Mouse (Mus musculus) MEL (cell line): ENCODE data around the gene Prkce. TPM values are rescaled to one million over a fixed set of nuclear protein-coding genes. Genes with fewer than 3 reads are reported as not detected.
A peak's percentile ranks its signal among the peaks of the same experiment; 100 is the strongest.

Experiments
- DNase-seq: peaks from one replicate; pipeline ENCODE4 v3.0.0; 2011; ENCODE audit warnings: low read depth, low spot score
- H3K27ac ChIP-seq: 2 replicates; pipeline ENCODE4 v1.5.1; 2012; ENCODE audit warnings: low read depth, mild to moderate bottlenecking, control low read depth, low read length, moderate library complexity; ENCODE audit not compliant: control insufficient read depth
- H3K27me3 ChIP-seq, 2 experiments: fragments of 150-350 bp in 1 of 2; sonication (generic) in 1 of 2; 2 replicates each; pipeline ENCODE4 v1.6.1; 2012; ENCODE audit warnings: low read length in 2 of 2, mild to moderate bottlenecking in 2 of 2, improper control_type of control experiment in 1 of 2, moderate library complexity in 1 of 2; ENCODE audit not compliant: insufficient read depth in 2 of 2, control insufficient read depth in 1 of 2
- H3K36me3 ChIP-seq, 2 experiments: 2 replicates each; pipeline ENCODE4 v1.6.1; 2012 to 2014; ENCODE audit warnings: low read length in 2 of 2, improper control_type of control experiment in 1 of 2, inconsistent platforms in 1 of 2, mild to moderate bottlenecking in 1 of 2; ENCODE audit not compliant: insufficient read depth in 2 of 2, control insufficient read depth in 1 of 2
- H3K4me1 ChIP-seq, 2 experiments: fragments of 150-350 bp in 1 of 2; sonication (generic) in 1 of 2; 2 replicates each; pipeline ENCODE4 v1.6.1; 2012; ENCODE audit warnings: low read length in 2 of 2, improper control_type of control experiment in 1 of 2, mild to moderate bottlenecking in 1 of 2; ENCODE audit not compliant: insufficient read depth in 2 of 2, control insufficient read depth in 1 of 2
- H3K4me3 ChIP-seq, 2 experiments: fragments of 150-350 bp in 1 of 2; sonication (generic) in 1 of 2; 2 replicates each; pipeline ENCODE4 v1.5.1; 2012; ENCODE audit warnings: low read depth in 2 of 2, low read length in 2 of 2, mild to moderate bottlenecking in 2 of 2, moderate library complexity in 2 of 2, control low read depth in 1 of 2, improper control_type of control experiment in 1 of 2; ENCODE audit not compliant: control insufficient read depth in 1 of 2, insufficient read depth in 1 of 2
- H3K79me2 ChIP-seq: 2 replicates; pipeline ENCODE4 v1.6.1; 2012; ENCODE audit warnings: mild to moderate bottlenecking, low read length, moderate library complexity; ENCODE audit not compliant: control insufficient read depth, poor library complexity, insufficient read depth
- H3K9ac ChIP-seq: 2 replicates; pipeline ENCODE4 v1.6.1; 2012; ENCODE audit warnings: low read depth, mild to moderate bottlenecking, control low read depth, low read length, moderate library complexity; ENCODE audit not compliant: control insufficient read depth, poor library complexity, severe bottlenecking
- H3K9me3 ChIP-seq: fragments of 150-350 bp; sonication (generic); replicated peaks from 2 replicates; pipeline ENCODE4 v1.6.1; 2012; ENCODE audit warnings: mild to moderate bottlenecking, low read length, improper control_type of control experiment, moderate library complexity; ENCODE audit not compliant: insufficient read depth
- BHLHE40 ChIP-seq: IDR thresholded peaks from 2 replicates; pipeline ENCODE4 v1.6.1; 2012; ENCODE audit warnings: low read depth, mild to moderate bottlenecking, inconsistent platforms, low read length, improper control_type of control experiment, borderline replicate concordance
- CHD1 ChIP-seq: IDR thresholded peaks from 2 replicates; pipeline ENCODE4 v1.6.1; 2012; ENCODE audit warnings: low read depth, mild to moderate bottlenecking, inconsistent platforms, low read length, improper control_type of control experiment
- CTCF ChIP-seq, 3 experiments: IDR thresholded peaks in 2 of 3; conservative IDR thresholded peaks in 1 of 3; 2 replicates each; pipeline ENCODE4 v1.5.1; 2011 to 2012; ENCODE audit warnings: low read length in 3 of 3, low read depth in 2 of 3, mild to moderate bottlenecking in 2 of 3, improper control_type of control experiment in 1 of 3, inconsistent platforms in 1 of 3, mixed read lengths in 1 of 3, moderate library complexity in 1 of 3; ENCODE audit not compliant: control insufficient read depth in 1 of 3, insufficient read depth in 1 of 3, poor library complexity in 1 of 3, severe bottlenecking in 1 of 3
- ELF1 ChIP-seq: IDR thresholded peaks from 2 replicates; pipeline ENCODE4 v1.6.1; 2014; ENCODE audit warnings: low read depth, mild to moderate bottlenecking, inconsistent platforms, low read length, improper control_type of control experiment, moderate library complexity
- EP300 ChIP-seq, 2 experiments: IDR thresholded peaks; 2 replicates each; pipeline ENCODE4 v1.6.1; 2011; ENCODE audit warnings: improper control_type of control experiment in 2 of 2, low read length in 2 of 2, low read depth in 1 of 2, mild to moderate bottlenecking in 1 of 2
- ETS1 ChIP-seq: IDR thresholded peaks from 2 replicates; pipeline ENCODE4 v1.6.1; 2012; ENCODE audit warnings: low read depth, mild to moderate bottlenecking, inconsistent platforms, low read length, improper control_type of control experiment, moderate library complexity
- GABPA ChIP-seq: IDR thresholded peaks from 2 replicates; pipeline ENCODE4 v1.6.1; 2012; ENCODE audit warnings: low read depth, mild to moderate bottlenecking, inconsistent platforms, low read length, improper control_type of control experiment, moderate library complexity
- GATA1 ChIP-seq: IDR thresholded peaks from 2 replicates; pipeline ENCODE4 v1.6.1; 2011; ENCODE audit warnings: low read depth, low read length, improper control_type of control experiment
- HCFC1 ChIP-seq: IDR thresholded peaks from 2 replicates; pipeline ENCODE4 v1.6.1; 2012; ENCODE audit warnings: low read depth, mild to moderate bottlenecking, inconsistent platforms, low read length, improper control_type of control experiment, moderate library complexity
- JUND ChIP-seq: IDR thresholded peaks from 2 replicates; pipeline ENCODE4 v1.6.1; 2011; ENCODE audit warnings: low read depth, mild to moderate bottlenecking, improper control_type of control experiment, low read length
- MAFK ChIP-seq: IDR thresholded peaks from 2 replicates; pipeline ENCODE4 v1.6.1; 2011; ENCODE audit warnings: low read depth, mild to moderate bottlenecking, low read length, improper control_type of control experiment, borderline replicate concordance
- MAZ ChIP-seq: IDR thresholded peaks from 2 replicates; pipeline ENCODE4 v1.6.1; 2012; ENCODE audit warnings: low read depth, mild to moderate bottlenecking, inconsistent platforms, low read length, improper control_type of control experiment
- MXI1 ChIP-seq: IDR thresholded peaks from 2 replicates; pipeline ENCODE4 v1.6.1; 2011; ENCODE audit warnings: mild to moderate bottlenecking, low read depth, low read length, improper control_type of control experiment
- NELFE ChIP-seq: IDR thresholded peaks from 2 replicates; pipeline ENCODE4 v1.6.1; 2011; ENCODE audit warnings: low read depth, low read length, improper control_type of control experiment
- NRF1 ChIP-seq: IDR thresholded peaks from 2 replicates; pipeline ENCODE4 v1.6.1; 2014; ENCODE audit warnings: low read depth, mild to moderate bottlenecking, inconsistent platforms, low read length, improper control_type of control experiment, moderate library complexity; ENCODE audit not compliant: poor library complexity, insufficient read depth, severe bottlenecking
- POLR2A ChIP-seq, 2 experiments: IDR thresholded peaks; 2 replicates each; pipeline ENCODE4 v1.6.1; 2011 to 2012; ENCODE audit warnings: low read length in 2 of 2, mild to moderate bottlenecking in 2 of 2, control low read depth in 1 of 2, improper control_type of control experiment in 1 of 2, low read depth in 1 of 2, moderate library complexity in 1 of 2; ENCODE audit not compliant: control insufficient read depth in 1 of 2, insufficient read depth in 1 of 2, poor library complexity in 1 of 2
- RAD21 ChIP-seq: IDR thresholded peaks from 2 replicates; pipeline ENCODE4 v1.6.1; 2011; ENCODE audit warnings: mild to moderate bottlenecking, low read depth, low read length, improper control_type of control experiment
- RCOR1 ChIP-seq: IDR thresholded peaks from 2 replicates; pipeline ENCODE4 v1.6.1; 2012; ENCODE audit warnings: low read depth, mild to moderate bottlenecking, inconsistent platforms, low read length, improper control_type of control experiment
- SMC3 ChIP-seq: IDR thresholded peaks from 2 replicates; pipeline ENCODE4 v1.6.1; 2011; ENCODE audit warnings: low read depth, low read length, improper control_type of control experiment
- TAL1 ChIP-seq: IDR thresholded peaks from 2 replicates; pipeline ENCODE4 v1.6.1; 2012; ENCODE audit warnings: mild to moderate bottlenecking, inconsistent platforms, low read length, moderate library complexity, mixed read lengths
- TCF12 ChIP-seq: IDR thresholded peaks from 2 replicates; pipeline ENCODE4 v1.6.1; 2014; ENCODE audit warnings: low read depth, mild to moderate bottlenecking, inconsistent platforms, low read length, improper control_type of control experiment, moderate library complexity
- polyA plus RNA-seq, 2 experiments: library from polyadenylated mRNA; stranded (reverse) in 1 of 2; unstranded in 1 of 2; fragments of >175 nt in 1 of 2; fragments of >200 nt in 1 of 2; gene quantifications; 2 replicates each; pipeline versions ENCODE4 v1.2.1 to v1.2.4; 2012; ENCODE audit warnings: low replicate concordance in 2 of 2, low read depth in 1 of 2; ENCODE audit not compliant: insufficient read length in 2 of 2, insufficient read depth in 1 of 2, missing spikeins in 1 of 2
- total RNA-seq: library from RNA; depleted of rRNA; stranded (reverse); fragments of 300-350 nt; gene quantifications from 2 replicates; pipeline ENCODE4 v1.2.3, GENCODE M21; 2012

Gene Prkce
- total and polyA plus RNA-seq, 3 experiments, result 3.0 to 5.3 TPM; not detected in 1

- no peak overlapping the region for H3K9ac ChIP-seq
- H3K4me1 ChIP-seq, result peaks cover 3 to 16% of the 10 kb centered on the region in 2 experiments; a peak in 3 of 4 replicates
- H3K27me3 ChIP-seq, result no peaks in the 10 kb centered on the region
- peak; percentile 54 for DNase-seq
- TF ChIP-seq HCFC1 (no peak), EP300 (IDR thresholded peaks at IDR 0.05; ENCODE audit: low read depth in 1 of 2, low read length in 2 of 2) (no peak), ETS1 (no peak), BHLHE40 (no peak), NELFE (no peak), MAZ (no peak), CHD1 (no peak), MXI1 (no peak), NRF1 (no peak), MAFK (no peak), TAL1 (no peak), SMC3 (no peak), RAD21 (no peak), GABPA (no peak), CTCF (IDR thresholded peaks at IDR 0.05 in 2 of 3, conservative IDR thresholded peaks at IDR 0.05 in 1 of 3; ENCODE audit: control insufficient read depth in 1 of 3, insufficient read depth in 1 of 3, low read depth in 2 of 3, low read length in 3 of 3, poor library complexity in 1 of 3, severe bottlenecking in 1 of 3) (no peak), GATA1 (no peak), ELF1 (no peak), RCOR1 (no peak), POLR2A (IDR thresholded peaks at IDR 0.05; ENCODE audit: control insufficient read depth in 1 of 2, insufficient read depth in 1 of 2, low read depth in 1 of 2, low read length in 2 of 2, poor library complexity in 1 of 2) (no peak), JUND (no peak)
- H3K36me3 ChIP-seq, result peaks cover 0 to 7% of the 10 kb centered on the region in 2 experiments; a peak in 2 of 4 replicates
- no peaks in the 10 kb centered on the region for H3K79me2 ChIP-seq
- no peak overlapping the region for H3K4me3 ChIP-seq
- H3K27ac ChIP-seq, result no peak overlapping the region
- no peaks in the 10 kb centered on the region for H3K9me3 ChIP-seq
These were observed 157.2 kb downstream of the Prkce start for GRCm38 (mm10) chr17:86324756-86325155.

GRCm38 (mm10) chr17:86325317-86325716, 157.7 kb downstream of the Prkce start:
- peaks cover 3 to 16% of the 10 kb centered on the region in 2 experiments; a peak in 3 of 4 replicates for H3K4me1 ChIP-seq
- peaks cover 0 to 7% of the 10 kb centered on the region in 2 experiments; a peak in 2 of 4 replicates for H3K36me3 ChIP-seq
- no peak overlapping the region for H3K9ac ChIP-seq
- no peaks in the 10 kb centered on the region for H3K27me3 ChIP-seq
- TF ChIP-seq BHLHE40, result no peak
- TF ChIP-seq GATA1, result peak; percentile 62; the same call in 1 of the 2 replicates
- peak; percentile 54; the same call in 1 of the 2 replicates for TF ChIP-seq TCF12
- no peaks in the 10 kb centered on the region for H3K79me2 ChIP-seq
- no peak overlapping the region for H3K27ac ChIP-seq
- no peaks in the 10 kb centered on the region for H3K9me3 ChIP-seq
- H3K4me3 ChIP-seq, result no peak overlapping the region
- DNase-seq, result peak; percentile 44
